Mouse (Mus musculus): ENCODE results near the gene Bod1l.

DNA sequence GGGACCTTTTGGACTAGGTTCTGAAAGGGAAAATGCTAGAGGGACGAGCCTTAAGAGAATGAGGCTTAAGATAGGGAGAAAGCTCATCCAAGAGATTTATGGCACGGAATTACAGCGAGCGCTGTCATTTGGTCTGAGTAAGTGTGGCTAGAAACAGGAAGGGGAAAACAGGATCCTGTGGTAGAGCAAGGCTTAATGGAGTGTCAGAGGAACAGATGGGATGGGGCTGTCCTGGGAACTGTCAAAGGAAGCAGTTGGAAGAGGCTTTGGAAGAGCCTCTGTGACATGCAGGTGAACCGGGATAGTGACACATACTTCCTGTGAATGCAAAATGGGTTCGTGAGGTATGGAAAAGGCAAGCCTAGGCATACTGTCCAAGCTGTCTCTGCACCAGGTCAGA, 68.4 kb downstream of the Bod1l start:
- TF ChIP-seq POLR2A (IDR thresholded peaks at IDR 0.05; ENCODE audit: insufficient read depth, low read depth, low read length) (no peak), CTCF (IDR thresholded peaks at IDR 0.05; ENCODE audit: insufficient read depth, low read depth, low read length) (no peak)
